Mouse (Mus musculus): ENCODE results near the gene Gm6592. TPM values are rescaled to one million over a fixed set of nuclear protein-coding genes. Genes with fewer than 3 reads are reported as not detected.
"Not testable (repeated sequence)": the region's sequence is repeated elsewhere in the genome, so short reads cannot be mapped to it uniquely, and the experiment has no call there.

Gene Gm6592
- polyA plus RNA-seq (2014; fragmentation: Nextera tagmentation; extraction: Ambion mirVana), result not detected in 2 replicates

GRCm38 (mm10) chrX:8843694-8844093 lies at the start of gene Gm6592:
Gm6592 (plus strand) TSS chrX:8843994.
- H3K27me3 ChIP-seq (replicated peaks; ENCODE audit: control insufficient read depth, insufficient read depth, low read length), result no peaks in the 10 kb centered on the region
- DNase-seq (ENCODE audit: low spot score), result no peak
- ATAC-seq (ENCODE audit: low read depth), result no peak
- H3K36me3 ChIP-seq (ENCODE audit: control insufficient read depth, insufficient read depth, low read length), result no peaks in the 10 kb centered on the region
- 54% methylated on average over 1 of the region's 1 CpGs for WGBS
- H3K4me2 ChIP-seq (ENCODE audit: low read depth, low read length), result no peak within 1 kb of the TSS
- no peaks in the 10 kb centered on the region for H3K4me1 ChIP-seq (ENCODE audit: control insufficient read depth, insufficient read depth, low read length)
- no peak within 1 kb of the TSS for H3K27ac ChIP-seq (replicated peaks; ENCODE audit: low read depth, low read length)
- no peak within 1 kb of the TSS for H3K9ac ChIP-seq (ENCODE audit: low read depth, low read length)
- no peak within 1 kb of the TSS for H3K4me3 ChIP-seq (ENCODE audit: low read depth, low read length)
- no peaks in the 10 kb centered on the region for H3K9me3 ChIP-seq (ENCODE audit: control insufficient read depth, low read length)

GRCm38 (mm10) chrX:8803391-8803790 lies 40.4 kb upstream of the Gm6592 start, which contains the start of gene Ssxb5:
Ssxb5 (plus strand) TSS chrX:8803691.
- not testable (repeated sequence) for ATAC-seq (ENCODE audit: low read depth); H3K4me2 ChIP-seq (ENCODE audit: low read depth, low read length); H3K4me3 ChIP-seq (ENCODE audit: low read depth, low read length); H3K27me3 ChIP-seq (replicated peaks; ENCODE audit: control insufficient read depth, insufficient read depth, low read length); H3K9me3 ChIP-seq (ENCODE audit: control insufficient read depth, low read length); H3K4me1 ChIP-seq (ENCODE audit: control insufficient read depth, insufficient read depth, low read length); H3K9ac ChIP-seq (ENCODE audit: low read depth, low read length); H3K36me3 ChIP-seq (ENCODE audit: control insufficient read depth, insufficient read depth, low read length); DNase-seq (ENCODE audit: low spot score); H3K27ac ChIP-seq (replicated peaks; ENCODE audit: low read depth, low read length)
- WGBS, result 77% methylated on average over 4 of the region's 4 CpGs

- Histone ChIP-seq H3K4me3 (ENCODE audit: low read depth, low read length) (no peak overlapping the region), H3K9me3 (ENCODE audit: control insufficient read depth, low read length) (no peaks in the 10 kb centered on the region), H3K9ac (ENCODE audit: low read depth, low read length) (no peak overlapping the region), H3K4me2 (ENCODE audit: low read depth, low read length) (no peak overlapping the region), H3K4me1 (ENCODE audit: control insufficient read depth, insufficient read depth, low read length) (no peaks in the 10 kb centered on the region), H3K27ac (replicated peaks; ENCODE audit: low read depth, low read length) (no peak overlapping the region), H3K36me3 (ENCODE audit: control insufficient read depth, insufficient read depth, low read length) (no peaks in the 10 kb centered on the region), H3K27me3 (replicated peaks; ENCODE audit: control insufficient read depth, insufficient read depth, low read length) (no peaks in the 10 kb centered on the region)
- DNase-seq (ENCODE audit: low spot score), result peak; percentile 19
- no peak for ATAC-seq (ENCODE audit: low read depth)
These were observed 11.8 kb upstream of the Gm6592 start for GRCm38 (mm10) chrX:8832043-8832442.

- no peak overlapping the region for H3K4me2 ChIP-seq (ENCODE audit: low read depth, low read length)
- no peaks in the 10 kb centered on the region for H3K4me1 ChIP-seq (ENCODE audit: control insufficient read depth, insufficient read depth, low read length)
- ATAC-seq (ENCODE audit: low read depth) (no peak), DNase-seq (ENCODE audit: low spot score) (no peak)
- 88% methylated on average over 10 of the region's 10 CpGs for WGBS
- H3K9me3 ChIP-seq (ENCODE audit: control insufficient read depth, low read length), result no peaks in the 10 kb centered on the region
- H3K27me3 ChIP-seq (replicated peaks; ENCODE audit: control insufficient read depth, insufficient read depth, low read length), result no peaks in the 10 kb centered on the region
- no peak overlapping the region for H3K4me3 ChIP-seq (ENCODE audit: low read depth, low read length)
- H3K27ac ChIP-seq (replicated peaks; ENCODE audit: low read depth, low read length), result no peak overlapping the region
- H3K9ac ChIP-seq (ENCODE audit: low read depth, low read length), result no peak overlapping the region
- no peaks in the 10 kb centered on the region for H3K36me3 ChIP-seq (ENCODE audit: control insufficient read depth, insufficient read depth, low read length)
These were observed 8.7 kb downstream of the Gm6592 start for GRCm38 (mm10) chrX:8852486-8852885.

- 3% methylated on average over 3 of the region's 3 CpGs for WGBS
- H3K4me2 ChIP-seq (ENCODE audit: low read depth, low read length); H3K4me3 ChIP-seq (ENCODE audit: low read depth, low read length); H3K27me3 ChIP-seq (replicated peaks; ENCODE audit: control insufficient read depth, insufficient read depth, low read length); H3K4me1 ChIP-seq (ENCODE audit: control insufficient read depth, insufficient read depth, low read length); H3K9me3 ChIP-seq (ENCODE audit: control insufficient read depth, low read length); H3K9ac ChIP-seq (ENCODE audit: low read depth, low read length); H3K36me3 ChIP-seq (ENCODE audit: control insufficient read depth, insufficient read depth, low read length); H3K27ac ChIP-seq (replicated peaks; ENCODE audit: low read depth, low read length): not testable (repeated sequence)
- DNase-seq (ENCODE audit: low spot score), result peak; percentile 82
- ATAC-seq (ENCODE audit: low read depth), result peak; percentile 47; the same call in 1 of the 2 replicates
These were observed 20.5 kb downstream of the Gm6592 start for GRCm38 (mm10) chrX:8864331-8864730.

- 91% methylated on average over 3 of the region's 4 CpGs for WGBS
- DNase-seq (ENCODE audit: low spot score); H3K27me3 ChIP-seq (replicated peaks; ENCODE audit: control insufficient read depth, insufficient read depth, low read length); H3K9ac ChIP-seq (ENCODE audit: low read depth, low read length); H3K4me2 ChIP-seq (ENCODE audit: low read depth, low read length); H3K4me3 ChIP-seq (ENCODE audit: low read depth, low read length); H3K27ac ChIP-seq (replicated peaks; ENCODE audit: low read depth, low read length); H3K36me3 ChIP-seq (ENCODE audit: control insufficient read depth, insufficient read depth, low read length); ATAC-seq (ENCODE audit: low read depth); H3K9me3 ChIP-seq (ENCODE audit: control insufficient read depth, low read length); H3K4me1 ChIP-seq (ENCODE audit: control insufficient read depth, insufficient read depth, low read length): not testable (repeated sequence)
These were observed 30.2 kb downstream of the Gm6592 start, which contains the start of gene Gm5751 for GRCm38 (mm10) chrX:8873953-8874352. Gm5751 (plus strand) TSS chrX:8874253.

- Histone ChIP-seq H3K9me3 (ENCODE audit: control insufficient read depth, low read length) (no peaks in the 10 kb centered on the region), H3K4me2 (ENCODE audit: low read depth, low read length) (no peak overlapping the region), H3K4me3 (ENCODE audit: low read depth, low read length) (no peak overlapping the region), H3K27me3 (replicated peaks; ENCODE audit: control insufficient read depth, insufficient read depth, low read length) (no peaks in the 10 kb centered on the region), H3K4me1 (ENCODE audit: control insufficient read depth, insufficient read depth, low read length) (no peaks in the 10 kb centered on the region), H3K27ac (replicated peaks; ENCODE audit: low read depth, low read length) (no peak overlapping the region), H3K9ac (ENCODE audit: low read depth, low read length) (no peak overlapping the region), H3K36me3 (ENCODE audit: control insufficient read depth, insufficient read depth, low read length) (no peaks in the 10 kb centered on the region)
- WGBS, result 62% methylated on average over 4 of the region's 4 CpGs
- ATAC-seq (ENCODE audit: low read depth) (no peak), DNase-seq (ENCODE audit: low spot score) (no peak)
These were observed 40.5 kb downstream of the Gm6592 start for GRCm38 (mm10) chrX:8884336-8884735.

- H3K27ac ChIP-seq (replicated peaks; ENCODE audit: low read depth, low read length), result peak overlapping the region; percentile 82; the same call in 1 of the 2 replicates
- no peaks in the 10 kb centered on the region; the same call in 1 of the 2 replicates for H3K4me1 ChIP-seq (ENCODE audit: control insufficient read depth, insufficient read depth, low read length)
- peak overlapping the region; percentile 76 for H3K9ac ChIP-seq (ENCODE audit: low read depth, low read length)
- no peaks in the 10 kb centered on the region for H3K9me3 ChIP-seq (ENCODE audit: control insufficient read depth, low read length)
- no peaks in the 10 kb centered on the region for H3K27me3 ChIP-seq (replicated peaks; ENCODE audit: control insufficient read depth, insufficient read depth, low read length)
- no peak for DNase-seq (ENCODE audit: low spot score)
- no peaks in the 10 kb centered on the region for H3K36me3 ChIP-seq (ENCODE audit: control insufficient read depth, insufficient read depth, low read length)
- peak; percentile 20; the same call in 1 of the 2 replicates for ATAC-seq (ENCODE audit: low read depth)
- H3K4me2 ChIP-seq (ENCODE audit: low read depth, low read length), result peak overlapping the region; percentile 64
- WGBS, result 31% methylated on average over 3 of the region's 9 CpGs
- peak overlapping the region; percentile 57 for H3K4me3 ChIP-seq (ENCODE audit: low read depth, low read length)
These were observed 48.2 kb downstream of the Gm6592 start for GRCm38 (mm10) chrX:8891975-8892342.

GRCm38 (mm10) chrX:8892343-8893155 lies 48.8 kb downstream of the Gm6592 start, which contains the start of gene B630019K06Rik:
B630019K06Rik (plus strand) TSS chrX:8892382.
- ATAC-seq (ENCODE audit: low read depth), result peak; percentile 95
- Histone ChIP-seq H3K9ac (ENCODE audit: low read depth, low read length) (peak within 1 kb of the TSS; percentile 76), H3K4me2 (ENCODE audit: low read depth, low read length) (peak within 1 kb of the TSS; percentile 64), H3K9me3 (ENCODE audit: control insufficient read depth, low read length) (no peaks in the 10 kb centered on the region), H3K27me3 (replicated peaks; ENCODE audit: control insufficient read depth, insufficient read depth, low read length) (no peaks in the 10 kb centered on the region), H3K27ac (replicated peaks; ENCODE audit: low read depth, low read length) (peak within 1 kb of the TSS; percentile 82), H3K36me3 (ENCODE audit: control insufficient read depth, insufficient read depth, low read length) (no peaks in the 10 kb centered on the region), H3K4me1 (ENCODE audit: control insufficient read depth, insufficient read depth, low read length) (no peaks in the 10 kb centered on the region; the same call in 1 of the 2 replicates), H3K4me3 (ENCODE audit: low read depth, low read length) (peak within 1 kb of the TSS; percentile 57)
- peak; percentile 70 for DNase-seq (ENCODE audit: low spot score)
- 26% methylated on average over 20 of the region's 95 CpGs for WGBS

Data from embryonic facial prominence, embryonic 14.5 days (tissue).